Mouse (Mus musculus) gastrocnemius, adult 8-10 months (tissue): Measurements from ENCODE around the gene Wbp2nl. TPM values are rescaled to one million over a fixed set of nuclear protein-coding genes. Genes with fewer than 3 reads are reported as not detected.

ENCODE experiments used
- DNase-seq, 2 experiments: peaks; one replicate each; pipeline ENCODE4 v3.0.0; 2022; ENCODE audit warnings: low spot score in 2 of 2
- total RNA-seq, 4 experiments: library from RNA; stranded (reverse); gene quantifications; 2 replicates each; pipeline ENCODE4 v1.2.4; 2022

Gene Wbp2nl
- not detected for total RNA-seq

GRCm38 (mm10) chr15:82298764-82299561 lies at the start of gene Wbp2nl:
Gene Wbp2nl (plus strand): TSS chr15:82298954.
- DNase-seq = no peak

DNA sequence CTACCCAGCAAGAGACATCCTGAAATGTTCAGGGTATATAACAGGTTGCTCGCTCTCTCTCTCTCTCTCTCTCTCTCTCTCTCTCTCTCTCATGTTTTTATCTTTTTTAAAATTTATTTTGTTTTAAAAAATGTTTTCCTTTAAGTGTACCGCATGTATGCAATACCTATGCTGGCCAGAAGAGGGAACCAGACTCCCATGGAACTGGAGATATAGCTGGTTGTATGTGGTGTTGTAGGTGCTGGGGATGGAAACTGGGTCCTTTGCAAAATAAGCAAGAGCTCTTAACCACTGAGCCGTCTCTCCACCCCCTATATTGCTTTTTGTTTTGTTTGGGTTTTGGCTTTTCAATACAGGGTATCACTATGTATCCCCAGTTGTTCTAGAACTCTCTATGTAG lies 47.2 kb upstream of the Wbp2nl start:
- DNase-seq = no peak

DNA sequence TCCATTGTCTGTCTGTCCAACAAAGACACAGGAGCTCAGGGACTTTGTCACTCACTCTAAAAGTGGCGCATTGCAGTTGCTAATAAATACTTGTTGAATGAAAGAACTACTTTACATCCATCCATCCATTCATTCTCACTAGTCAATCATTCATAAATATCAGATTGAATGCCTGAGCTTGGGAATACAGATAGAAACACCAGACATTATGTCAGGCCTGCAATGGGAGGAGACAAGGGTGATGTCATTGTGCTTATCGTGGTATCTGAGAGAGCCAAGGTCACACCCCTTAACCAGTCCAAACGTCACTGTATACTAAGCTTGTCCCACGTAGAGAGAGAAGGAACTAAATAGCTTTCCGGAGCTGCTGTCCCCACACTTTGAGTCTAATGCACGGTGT lies 46.7 kb upstream of the Wbp2nl start, which contains the start of gene 1500009C09Rik:
Gene 1500009C09Rik (plus strand): TSS at position 301 of the 400 bp plus-strand sequence.
- no peak for DNase-seq

DNA sequence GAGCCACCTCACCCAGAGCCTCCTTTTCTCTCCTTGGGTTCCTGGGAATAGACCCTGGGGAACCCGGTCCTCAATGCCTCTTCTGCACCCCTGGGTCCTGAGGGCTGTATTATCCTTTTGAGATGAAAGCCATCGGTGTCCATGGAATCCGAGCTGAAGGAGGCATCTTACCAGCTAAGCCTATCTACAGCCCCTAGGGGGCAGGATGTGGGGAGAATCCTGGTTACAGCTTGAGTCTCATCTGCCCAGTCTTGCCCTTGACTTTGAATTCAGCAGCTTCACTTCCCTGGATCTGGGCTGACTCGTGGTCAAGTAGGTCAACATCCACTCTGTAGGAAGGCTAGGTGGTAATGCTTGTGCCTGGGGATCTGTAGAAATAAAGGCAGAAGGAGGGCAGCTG lies 43.5 kb upstream of the Wbp2nl start:
- DNase-seq = no peak

DNA sequence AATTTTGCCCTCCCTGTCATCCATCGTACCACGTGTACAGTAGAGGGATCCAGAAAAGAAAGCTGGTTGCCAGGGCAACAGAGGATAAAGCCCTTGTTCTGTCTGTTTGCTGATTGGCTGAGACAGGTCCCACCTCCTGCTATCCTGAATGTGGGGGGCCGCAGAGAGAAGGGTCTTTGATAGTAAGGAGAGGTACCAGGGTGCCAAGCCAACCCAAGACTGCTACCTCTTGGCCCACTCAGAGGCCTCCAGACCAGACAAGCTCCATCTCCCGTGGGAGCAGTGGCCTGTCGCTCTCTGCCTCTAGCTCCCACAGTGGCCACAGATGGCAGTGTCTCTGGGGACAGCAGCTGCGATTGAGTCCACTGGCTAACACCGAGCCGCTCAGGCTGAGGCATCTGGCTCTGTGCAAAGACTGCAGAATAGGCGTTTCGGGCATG lies 42.8 kb upstream of the Wbp2nl start:
- DNase-seq = no peak

DNA sequence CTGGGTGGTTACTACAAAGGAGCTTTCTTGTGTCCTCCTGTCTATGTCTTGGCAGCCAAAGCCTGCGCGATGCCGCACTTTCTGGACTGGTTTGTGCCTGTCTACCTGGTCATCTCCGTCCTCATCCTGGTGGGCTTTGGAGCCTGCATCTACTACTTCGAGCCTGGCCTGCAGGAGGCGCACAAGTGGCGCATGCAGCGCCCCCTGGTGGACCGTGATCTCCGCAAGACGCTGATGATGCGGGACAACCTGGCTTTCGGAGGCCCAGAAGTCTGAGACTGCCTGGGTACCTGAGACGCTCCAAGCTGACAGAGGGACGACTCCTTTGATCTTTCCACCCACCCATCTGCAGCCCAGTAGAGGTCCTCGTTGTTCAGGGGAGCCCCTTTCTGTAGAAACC lies 39.2 kb upstream of the Wbp2nl start:
- peak in 1 of 2 experiments; percentile 21 for DNase-seq

DNA sequence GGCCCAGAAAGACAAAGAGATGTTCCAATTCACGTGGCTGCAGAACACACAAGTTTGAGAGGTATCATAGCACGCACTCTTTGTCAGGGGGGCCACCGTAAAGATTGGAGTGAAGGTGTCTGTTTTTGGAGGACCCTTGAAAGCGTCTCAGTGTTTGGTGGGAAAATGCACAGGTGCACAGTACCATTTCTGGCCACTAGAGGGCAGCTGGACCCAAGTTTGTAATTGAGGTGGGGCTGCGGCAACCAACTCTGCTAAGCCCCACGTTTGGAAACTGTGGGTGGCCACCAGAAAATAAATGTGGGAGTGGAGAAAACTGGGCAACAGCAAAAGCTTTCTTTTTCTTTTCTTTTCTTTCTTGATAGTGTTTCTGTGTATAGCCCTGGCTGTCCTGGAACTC lies 32.4 kb upstream of the Wbp2nl start:
- DNase-seq = peak; percentile 13 to 39

DNA sequence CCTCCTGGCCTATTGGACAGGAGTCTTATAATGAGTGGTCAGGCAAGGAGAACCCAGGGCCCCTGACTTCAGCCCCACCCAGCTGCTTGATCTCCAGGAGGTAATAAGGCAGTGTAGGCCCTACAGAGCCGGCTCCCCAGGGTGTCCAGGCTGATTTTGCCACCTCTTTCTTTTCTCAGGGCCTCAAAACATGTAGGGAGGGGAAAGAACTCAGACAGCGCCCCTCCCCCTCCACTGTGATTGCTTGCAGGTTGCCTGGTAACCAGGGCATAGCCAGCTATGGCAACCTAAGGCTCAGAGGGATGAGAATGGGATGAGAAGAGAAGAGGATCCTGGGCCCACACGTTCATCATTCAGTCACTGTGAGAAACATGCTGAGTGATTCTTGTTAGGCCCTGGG lies 30.6 kb upstream of the Wbp2nl start:
- DNase-seq = no peak

GRCm38 (mm10) chr15:82268783-82269182 lies 30.0 kb upstream of the Wbp2nl start:
- DNase-seq = no peak

GRCm38 (mm10) chr15:82271201-82271600 lies 27.6 kb upstream of the Wbp2nl start:
- peak in 1 of 2 experiments; percentile 15 for DNase-seq

GRCm38 (mm10) chr15:82272295-82272694 lies 26.5 kb upstream of the Wbp2nl start:
- no peak for DNase-seq

- no peak for DNase-seq
These were observed 24.2 kb upstream of the Wbp2nl start, which contains the start of gene Sept3 for GRCm38 (mm10) chr15:82274593-82274926. Gene Sept3 (plus strand): TSS chr15:82274893.

GRCm38 (mm10) chr15:82274927-82275901 lies 23.5 kb upstream of the Wbp2nl start:
- no peak for DNase-seq

DNA sequence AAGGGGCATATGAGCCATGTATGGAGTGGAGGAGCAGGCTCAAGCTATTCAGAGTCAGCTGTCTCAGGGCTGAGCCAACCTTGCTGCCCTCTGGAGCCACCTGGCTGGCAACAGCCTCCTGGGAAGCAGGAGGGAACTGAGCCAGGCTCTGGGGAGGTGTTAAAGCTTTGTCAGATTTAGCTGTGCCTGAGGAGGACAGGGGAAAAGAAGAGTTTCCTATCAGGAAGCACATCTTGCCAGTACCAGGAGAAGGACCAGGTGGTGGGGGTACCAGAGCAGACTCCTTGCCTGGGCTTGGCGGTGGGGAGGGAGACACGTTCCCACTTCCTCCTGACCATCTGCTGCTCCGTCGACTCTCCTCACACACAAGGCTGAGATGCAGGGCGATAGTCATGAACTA lies 21.2 kb upstream of the Wbp2nl start:
- DNase-seq = no peak

DNA sequence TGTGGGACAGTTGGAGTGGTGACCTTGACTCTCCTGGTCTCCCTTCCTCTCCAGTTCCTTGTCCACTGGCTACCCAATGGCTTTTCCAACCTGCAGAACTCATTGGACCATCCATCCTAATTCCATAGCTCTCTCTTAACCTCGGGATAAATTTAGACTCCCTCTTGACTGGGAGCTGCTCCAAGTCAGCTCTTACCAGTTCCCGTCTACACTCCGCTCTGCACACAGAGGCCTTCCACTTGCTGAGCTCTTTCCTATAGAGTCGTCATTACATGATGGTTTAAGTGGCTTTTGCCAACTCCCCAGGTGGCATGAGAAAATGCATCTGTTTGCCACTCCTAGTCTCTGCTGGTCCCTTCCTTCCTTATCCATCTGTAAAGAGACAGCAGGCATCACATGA lies 18.1 kb upstream of the Wbp2nl start:
- DNase-seq = no peak

DNA sequence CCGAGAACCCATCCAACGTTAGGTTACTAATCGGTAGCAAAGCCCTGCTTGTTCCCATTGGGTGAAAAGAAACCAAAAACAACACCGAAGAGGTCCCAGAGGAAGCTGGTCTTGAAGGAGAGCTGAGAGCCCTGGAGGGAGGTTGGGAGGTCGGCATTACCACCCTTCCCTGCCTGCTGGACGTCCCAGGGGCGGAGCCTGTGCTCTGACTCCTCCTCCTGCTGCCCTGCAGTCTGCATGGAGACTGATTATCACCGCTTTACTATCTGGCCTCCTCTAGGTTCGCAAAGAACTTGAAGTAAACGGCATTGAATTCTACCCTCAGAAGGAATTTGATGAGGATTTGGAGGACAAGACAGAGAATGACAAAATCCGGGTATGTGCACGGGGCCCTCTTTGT lies 12.6 kb upstream of the Wbp2nl start:
- DNase-seq = no peak

DNA sequence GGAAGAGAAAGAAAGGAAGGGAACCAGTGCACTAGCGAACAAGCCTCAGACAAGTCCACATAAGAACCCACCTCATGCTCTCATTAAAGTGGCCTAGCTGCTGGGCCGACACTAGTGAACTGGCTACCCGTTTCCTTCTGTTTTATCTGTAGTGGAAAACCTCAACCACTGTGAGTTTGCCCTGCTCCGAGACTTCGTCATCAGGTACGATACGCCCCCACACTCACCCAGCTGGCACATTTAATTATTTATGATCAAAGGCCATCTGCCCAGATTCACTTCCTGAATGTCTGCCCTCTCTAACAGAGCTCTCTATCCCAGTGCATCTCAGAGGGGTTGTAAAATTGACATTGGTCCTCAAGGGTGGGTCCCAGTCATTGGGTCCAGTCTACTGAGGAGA lies 8.5 kb upstream of the Wbp2nl start:
- DNase-seq = no peak

DNA sequence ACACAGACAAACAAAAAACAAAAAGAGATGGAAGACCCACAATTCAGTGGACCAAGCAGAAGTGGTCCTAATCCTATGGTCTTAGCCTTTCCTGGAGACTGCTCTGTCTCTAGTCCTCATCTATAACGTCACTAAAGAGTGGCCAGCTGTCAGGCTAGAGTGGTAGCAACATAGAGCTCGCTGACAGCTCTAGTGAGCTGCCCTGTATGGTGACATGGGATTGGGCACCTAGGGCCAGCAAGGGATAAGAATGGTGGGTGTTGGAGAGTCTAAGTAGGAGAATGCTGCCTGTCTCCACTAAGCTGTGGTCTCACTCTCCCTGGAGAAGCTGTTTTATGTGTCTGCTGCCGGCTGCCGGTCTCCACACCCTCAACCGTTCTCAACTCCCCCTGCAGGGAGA lies 5.9 kb upstream of the Wbp2nl start:
- DNase-seq = no peak

GRCm38 (mm10) chr15:82293271-82293711 lies 5.5 kb upstream of the Wbp2nl start:
- DNase-seq = no peak

DNA sequence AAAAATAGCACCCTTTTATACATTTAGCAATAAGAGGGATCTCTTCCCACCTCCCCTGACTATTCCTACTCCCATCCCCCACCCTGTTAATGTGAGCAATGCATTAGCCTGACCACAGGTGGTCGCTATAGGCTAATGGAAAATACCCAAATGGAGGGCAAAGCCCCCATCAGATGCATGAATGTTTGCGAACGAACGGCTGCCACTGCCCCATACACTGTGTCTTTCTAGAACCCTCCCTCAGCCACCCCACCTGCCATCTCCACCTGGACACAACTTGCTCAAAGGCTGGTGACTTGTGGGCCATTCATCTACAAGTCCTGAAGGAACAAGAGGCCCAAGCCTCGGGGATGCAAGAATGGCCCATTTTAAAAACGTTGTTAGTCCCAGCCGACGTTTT lies 4.7 kb upstream of the Wbp2nl start:
- no peak for DNase-seq

GRCm38 (mm10) chr15:82307107-82307506 lies 8.4 kb downstream of the Wbp2nl start:
- no peak for DNase-seq

- no peak for DNase-seq
These were observed 9.7 kb downstream of the Wbp2nl start for GRCm38 (mm10) chr15:82308416-82308815.
